Mouse (Mus musculus): ENCODE measurements around the gene Igsf9.
A peak's percentile ranks its signal among the peaks of the same experiment; 100 is the strongest.

Gene Igsf9

DNA sequence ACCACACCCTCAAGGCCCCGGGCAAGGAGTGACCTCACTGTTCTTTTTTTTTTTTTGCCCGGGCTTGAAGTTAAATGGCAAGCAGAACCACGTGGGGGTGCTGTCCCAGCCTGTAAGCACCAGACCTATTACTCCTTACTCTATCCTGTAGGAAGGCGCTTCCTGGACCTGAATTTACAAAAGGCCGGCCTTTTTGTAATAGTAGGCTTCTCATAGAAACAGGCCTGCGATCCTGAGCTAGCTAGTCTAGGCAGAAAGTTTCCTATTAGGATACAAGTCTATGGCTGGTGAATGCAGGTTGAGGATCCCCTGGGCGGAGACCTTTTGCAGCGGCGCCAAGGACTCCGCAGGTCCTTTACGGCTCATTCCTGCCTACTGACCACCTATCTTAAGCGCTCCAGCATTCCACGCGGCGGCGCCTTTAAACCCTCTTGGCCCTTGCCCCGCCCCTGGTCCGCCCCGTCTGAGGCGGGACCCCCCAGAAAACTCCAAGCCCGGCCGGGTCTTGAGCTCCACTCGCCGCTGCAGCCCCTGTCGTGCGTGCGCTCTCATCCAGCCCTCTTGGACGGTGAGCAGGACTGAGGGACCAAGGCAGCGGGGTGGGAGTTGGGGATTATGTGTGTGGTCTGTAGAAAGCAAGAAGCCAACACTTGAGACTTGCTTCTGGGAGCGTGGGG lies 18.3 kb downstream of the Igsf9 start, which contains the start of gene Tagln2:
Gene Tagln2, plus strand, starts transcription at position 283 of the 677 bp plus-strand sequence.
- DNase-seq, result peak; percentile 73 to 75

DNA sequence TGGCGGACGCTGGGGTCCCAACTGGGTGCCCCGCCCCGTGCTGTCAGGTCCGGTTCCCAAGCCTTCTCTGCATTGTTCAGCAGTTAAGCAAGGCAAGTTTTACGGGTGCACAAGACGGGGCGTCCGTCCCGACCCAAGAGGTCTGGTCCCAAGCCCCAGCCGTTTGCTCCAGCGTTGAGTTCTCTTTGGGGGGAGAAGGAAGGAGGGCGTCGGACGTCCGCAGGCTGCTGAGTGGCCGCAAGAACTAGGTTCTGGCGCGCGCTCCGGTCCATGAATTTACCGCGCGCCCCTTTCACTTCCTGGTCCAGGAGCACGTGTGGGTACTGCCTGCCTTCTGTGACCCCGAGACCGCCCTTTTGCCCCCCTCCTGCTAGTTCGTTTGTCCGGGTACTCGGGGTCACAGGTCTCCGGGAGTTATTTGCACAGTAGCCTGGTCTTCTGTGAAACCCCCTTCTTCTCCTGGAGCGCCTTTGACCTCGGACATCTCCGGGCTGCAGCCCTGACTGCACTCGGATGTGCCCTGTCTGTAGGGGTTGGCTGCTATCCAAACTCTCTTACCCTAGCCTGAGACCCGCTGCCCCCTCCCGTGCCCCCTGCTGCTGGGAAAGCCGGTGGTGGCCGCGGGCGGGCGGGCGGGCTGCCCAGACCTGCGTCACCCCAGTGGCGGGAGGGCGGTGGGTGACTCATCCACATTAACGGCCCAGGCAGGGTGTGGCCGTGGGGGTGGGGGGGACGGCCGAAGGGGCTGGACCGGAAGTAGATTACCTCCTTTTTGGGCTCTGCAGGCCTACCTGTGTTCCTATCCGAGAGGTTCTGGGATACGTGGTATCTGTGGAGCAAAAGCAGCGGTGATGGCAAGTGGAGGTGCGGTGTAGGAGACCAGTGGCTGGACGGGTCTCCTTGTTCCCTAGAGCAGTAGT lies 19.1 kb downstream of the Igsf9 start:
- peak; percentile 35 to 52 for DNase-seq

DNA sequence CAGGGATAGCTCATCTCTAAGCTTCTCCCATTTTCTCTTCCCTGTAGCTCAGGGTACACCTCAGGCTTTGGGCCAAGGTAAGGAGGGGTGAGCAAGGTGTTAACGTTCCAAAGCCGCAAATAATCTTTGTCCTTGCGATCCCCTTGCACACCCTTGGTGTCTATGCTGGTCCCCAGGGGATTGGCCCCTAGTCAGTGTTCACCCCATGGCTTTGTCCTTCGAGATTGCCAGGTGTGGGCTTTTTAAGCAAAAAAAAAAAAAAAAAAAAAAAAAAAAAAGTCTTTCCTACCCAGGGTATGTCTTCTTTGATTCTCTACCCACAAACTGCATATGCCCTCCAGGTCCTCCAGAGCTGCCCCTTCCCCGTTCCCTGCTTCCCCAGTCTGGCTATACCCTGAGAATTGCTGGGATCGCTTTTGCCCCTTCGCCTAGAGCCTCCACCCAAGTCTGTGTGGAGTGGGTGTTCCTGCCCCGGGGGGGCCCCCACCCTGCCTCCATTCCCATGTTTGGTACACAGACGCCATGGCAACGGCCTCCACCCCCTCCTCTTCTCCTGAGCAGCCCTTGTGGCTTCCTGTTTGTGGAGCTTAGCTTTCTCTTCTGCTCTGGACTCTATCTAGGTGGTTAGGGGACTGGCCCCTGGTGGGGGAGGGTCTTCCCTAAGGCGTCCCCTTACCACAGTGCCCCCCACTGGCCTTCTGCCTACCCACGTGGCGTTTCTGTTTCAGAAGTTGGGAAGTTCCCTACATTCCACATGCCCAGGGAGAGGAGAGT lies 20.0 kb downstream of the Igsf9 start:
- peak; percentile 81 to 84 for DNase-seq

DNA sequence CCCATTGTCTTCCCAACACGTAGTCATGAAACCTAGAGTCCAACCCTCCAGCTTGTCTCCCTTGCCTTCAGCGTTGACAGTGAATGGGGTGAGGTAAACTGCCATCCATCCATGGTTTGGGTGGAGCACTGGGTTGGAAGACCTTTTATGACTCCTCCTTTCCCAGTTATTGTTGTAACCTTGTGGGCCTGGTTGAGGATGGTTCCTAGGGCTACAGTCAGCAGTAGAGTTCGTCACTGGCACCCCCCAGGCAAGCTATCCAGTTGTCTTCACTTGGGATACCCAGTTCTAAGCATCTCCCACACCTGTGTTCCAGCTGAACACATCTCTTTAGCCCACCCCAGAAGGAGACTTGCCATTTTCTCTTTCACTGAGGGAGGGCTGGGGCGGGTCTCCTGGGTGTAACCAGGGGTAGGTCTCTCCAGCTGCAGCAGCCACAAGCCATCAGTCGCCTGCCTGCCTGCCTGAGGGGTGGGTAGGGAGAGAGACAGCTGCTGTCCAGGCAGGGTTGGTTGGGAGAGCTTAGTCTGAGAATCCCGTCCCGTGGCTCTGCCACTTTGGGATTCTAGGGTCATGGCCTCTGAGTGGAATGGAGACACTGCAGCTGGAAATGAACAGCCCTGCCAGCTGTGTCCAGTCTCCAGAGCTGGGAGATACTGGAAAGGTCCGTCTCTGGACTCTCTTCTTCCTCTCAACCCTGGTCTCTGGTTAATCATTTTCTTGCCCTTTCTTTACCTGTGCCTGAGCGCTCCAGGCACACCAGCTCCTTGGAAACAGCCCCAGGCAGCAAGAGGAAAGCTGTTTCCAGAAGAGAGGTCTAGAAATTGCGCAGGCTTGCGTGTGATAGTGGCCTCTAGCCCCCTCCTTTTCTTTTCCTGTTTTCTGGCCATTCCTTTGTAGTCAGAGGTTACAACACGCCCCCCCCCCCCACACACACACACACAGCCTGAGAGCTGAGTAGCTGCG lies 20.8 kb downstream of the Igsf9 start:
- DNase-seq, result peak; percentile 28 to 50

DNA sequence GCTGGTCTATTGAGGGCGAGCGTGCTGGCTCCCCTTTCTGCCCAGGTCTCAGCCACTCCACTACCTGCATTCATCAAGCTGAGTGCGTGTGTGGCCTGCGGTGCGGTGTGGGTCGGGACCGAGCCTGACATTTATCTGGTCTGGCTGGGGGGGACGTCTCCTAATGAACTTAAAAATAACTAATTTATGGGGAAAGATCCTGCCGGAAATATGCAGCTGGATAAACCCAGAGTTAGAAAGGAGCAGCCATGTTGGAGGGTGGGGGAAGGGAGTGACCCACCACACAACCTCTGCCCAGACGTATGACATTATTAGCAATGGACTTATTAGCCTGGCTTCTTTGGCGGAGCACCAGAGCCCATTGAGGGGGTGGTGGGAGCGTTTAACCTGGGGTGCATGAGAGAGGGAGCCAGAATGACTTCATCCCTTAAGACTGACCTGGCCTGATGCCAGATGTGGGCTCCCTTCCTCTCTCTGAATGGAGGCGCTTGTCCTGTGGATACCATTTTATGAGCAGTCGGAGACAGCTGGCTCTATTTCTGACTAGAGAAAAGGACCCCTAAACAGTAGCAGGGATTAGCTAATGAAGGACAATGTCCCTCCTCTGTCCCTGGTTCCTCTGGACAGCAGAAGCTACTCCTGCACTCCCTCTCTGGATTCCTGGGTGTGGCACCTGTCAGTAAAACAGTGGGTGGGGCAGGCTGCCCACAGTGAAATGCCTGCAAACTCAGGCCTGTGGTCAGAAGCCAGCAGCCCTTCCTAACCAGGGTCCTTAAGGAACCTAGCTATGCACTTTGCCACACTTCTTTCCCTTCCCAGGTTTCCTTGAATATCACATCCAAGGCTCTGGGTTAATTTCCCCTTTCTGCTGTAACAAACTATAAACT lies 21.8 kb downstream of the Igsf9 start:
- DNase-seq, result no peak

DNA sequence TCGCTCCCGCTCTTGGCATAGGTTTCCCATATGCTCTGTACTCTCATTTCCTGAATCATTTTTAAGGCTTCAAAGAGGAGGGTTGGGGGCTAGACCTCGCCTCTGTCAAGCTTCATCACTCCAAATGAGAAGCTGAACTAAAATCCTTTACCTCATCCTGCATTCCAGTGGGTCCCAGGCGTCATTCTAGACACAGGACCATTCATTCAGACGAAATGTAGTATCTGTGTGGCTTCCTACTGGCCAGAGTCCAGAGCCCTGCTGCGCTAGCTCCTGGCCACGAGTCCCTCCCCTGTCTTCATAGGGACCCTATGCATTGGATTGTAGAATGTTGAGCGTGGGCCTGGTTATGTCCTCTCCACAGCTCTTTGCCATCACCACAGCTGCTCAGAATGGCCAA lies 23.2 kb downstream of the Igsf9 start:
- no peak for DNase-seq

DNA sequence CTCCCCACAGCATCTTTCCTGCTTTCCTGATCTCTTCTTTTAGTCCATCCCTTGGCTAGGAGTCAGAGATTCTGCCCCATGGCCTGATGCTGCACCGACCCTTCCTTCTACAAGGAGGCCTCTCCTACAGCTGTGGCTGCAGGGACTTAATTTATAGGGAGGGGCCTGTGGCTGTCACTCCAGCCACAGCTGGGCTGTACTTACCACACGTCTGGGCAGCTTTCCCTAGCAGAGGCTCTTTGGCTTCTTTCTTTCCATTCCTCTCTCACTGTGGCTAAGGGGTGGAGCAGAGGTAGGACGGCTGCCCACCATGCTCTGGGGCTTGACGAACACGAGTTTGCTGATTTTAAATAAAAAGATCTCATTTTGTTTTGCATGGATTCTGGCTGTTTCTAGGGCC lies 25.4 kb downstream of the Igsf9 start:
- DNase-seq, result no peak

DNA sequence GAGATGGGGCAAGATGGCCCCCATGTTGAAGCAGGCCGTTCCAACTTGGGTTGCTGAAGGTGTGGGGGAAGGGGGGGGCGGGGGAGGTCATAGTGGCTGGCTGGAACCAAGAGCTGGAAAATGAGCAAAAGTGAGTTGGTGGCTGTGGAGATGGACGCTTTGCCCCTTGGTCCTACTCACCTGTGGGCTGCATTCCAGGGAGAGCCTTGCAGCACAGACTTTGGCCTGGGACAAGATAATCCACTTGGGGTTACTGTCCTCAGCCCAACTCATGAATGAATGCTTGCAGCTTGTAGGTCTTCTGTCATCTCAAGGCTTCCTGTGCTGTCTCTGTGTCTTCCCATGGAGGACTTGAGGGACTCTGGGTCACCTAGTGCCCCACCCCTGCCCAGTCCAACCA lies 26.1 kb downstream of the Igsf9 start:
- DNase-seq, result no peak

DNA sequence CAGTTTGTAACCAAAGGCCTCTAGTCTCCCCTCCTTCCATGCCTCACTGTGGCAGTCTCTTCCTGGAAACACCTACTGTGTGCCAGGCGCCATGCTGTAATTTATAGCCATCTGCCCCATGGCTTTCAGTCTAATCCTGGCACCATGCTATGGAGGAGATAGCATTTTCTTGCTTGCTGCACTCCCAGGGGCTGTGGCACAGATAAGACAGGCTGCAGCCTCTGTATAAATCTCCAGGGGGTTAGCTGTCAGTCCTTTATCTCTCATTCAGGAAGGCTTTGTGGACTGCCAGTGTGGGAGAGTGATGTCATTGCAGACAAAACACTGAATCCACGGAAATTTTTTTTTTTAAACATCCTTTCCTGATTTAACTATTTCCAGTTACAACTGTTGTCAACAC lies 26.6 kb downstream of the Igsf9 start:
- DNase-seq, result no peak

DNA sequence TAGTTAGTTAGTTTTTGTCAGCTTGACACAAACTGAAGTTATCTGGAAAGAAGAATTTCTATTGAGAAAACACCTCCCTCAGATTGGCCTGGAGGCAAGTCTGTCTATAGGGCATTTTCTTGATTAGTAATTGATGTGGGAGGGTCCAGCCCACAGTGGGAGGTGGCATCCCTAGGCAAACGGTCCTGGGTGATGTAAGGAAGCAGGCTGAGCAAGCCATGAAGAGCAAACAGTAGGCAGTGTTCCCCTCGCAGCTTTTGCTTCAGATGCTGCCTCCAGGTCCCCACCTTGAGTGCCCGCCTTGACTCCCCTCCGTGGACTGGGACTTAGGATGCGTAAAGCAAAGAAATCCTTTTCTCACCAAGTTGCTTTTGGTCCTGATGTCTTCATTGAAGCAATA lies 27.6 kb downstream of the Igsf9 start:
- no peak for DNase-seq

DNA sequence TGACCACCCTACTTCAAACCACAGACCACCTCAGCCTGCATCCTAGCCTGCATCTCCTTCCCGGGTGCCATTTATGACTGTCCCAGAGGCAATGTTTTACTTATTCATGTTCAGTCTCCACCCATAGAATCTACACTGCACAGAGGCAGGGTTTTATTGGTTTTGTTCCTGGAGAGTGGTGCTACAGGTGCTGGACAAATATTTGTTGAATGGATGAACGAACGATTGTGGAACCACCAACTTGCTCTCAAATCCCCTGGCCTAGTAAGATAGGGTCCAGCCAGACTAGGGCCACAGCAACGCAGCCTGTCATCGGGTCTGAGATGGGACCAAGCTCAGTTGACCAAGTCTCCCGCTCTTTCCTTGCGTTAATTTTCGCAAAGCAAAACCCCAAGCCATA lies 28.4 kb downstream of the Igsf9 start:
- DNase-seq, result no peak

DNA sequence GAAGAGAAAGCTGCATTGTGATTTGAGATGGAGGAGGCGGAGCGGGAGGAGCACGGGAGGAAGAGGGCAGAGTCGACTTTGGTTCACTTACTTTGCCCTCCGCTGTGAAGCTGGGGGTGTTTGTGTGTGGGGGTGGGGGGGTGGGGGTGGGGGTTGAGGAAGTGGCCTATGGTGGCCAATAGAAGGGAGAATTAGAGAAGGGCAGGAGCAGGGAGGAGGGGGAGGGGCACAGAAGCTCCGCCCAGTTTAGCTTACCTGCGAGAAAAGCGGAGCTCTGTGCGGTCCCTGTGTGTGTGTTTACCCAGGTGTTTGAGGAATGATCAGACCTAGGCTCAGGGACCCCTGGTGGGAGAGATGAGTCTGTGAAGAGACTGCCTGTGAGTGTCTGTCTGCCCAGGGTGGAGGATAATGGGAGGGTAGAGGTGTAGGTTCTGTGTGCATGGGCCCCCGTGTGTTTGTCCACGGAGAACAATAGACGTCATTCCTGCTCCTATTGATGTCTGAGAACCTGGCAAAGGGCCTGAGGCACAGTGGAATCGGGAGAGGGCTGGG lies 28.9 kb downstream of the Igsf9 start:
- no peak for DNase-seq

DNA sequence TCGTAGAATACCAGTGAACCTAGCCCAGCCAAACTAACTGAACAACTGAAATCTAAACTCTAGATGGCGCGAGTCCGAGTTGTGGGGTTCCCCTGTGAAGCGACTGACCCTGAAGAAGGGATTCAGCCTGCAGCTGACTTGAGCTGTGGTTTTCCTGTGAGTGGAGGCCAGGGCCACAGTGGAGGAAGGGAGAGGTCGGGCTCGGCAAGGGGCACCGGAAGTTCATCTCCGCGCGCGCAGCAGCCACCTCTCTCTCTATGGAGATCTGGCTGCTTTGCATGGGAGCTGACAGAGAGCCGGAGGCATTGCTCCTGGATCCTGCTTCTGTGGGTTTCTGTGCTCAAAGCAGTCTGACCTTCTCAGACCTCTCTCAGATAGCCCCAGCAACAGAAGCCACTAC lies 31.4 kb downstream of the Igsf9 start:
- DNase-seq, result peak; percentile 76 to 83

DNA sequence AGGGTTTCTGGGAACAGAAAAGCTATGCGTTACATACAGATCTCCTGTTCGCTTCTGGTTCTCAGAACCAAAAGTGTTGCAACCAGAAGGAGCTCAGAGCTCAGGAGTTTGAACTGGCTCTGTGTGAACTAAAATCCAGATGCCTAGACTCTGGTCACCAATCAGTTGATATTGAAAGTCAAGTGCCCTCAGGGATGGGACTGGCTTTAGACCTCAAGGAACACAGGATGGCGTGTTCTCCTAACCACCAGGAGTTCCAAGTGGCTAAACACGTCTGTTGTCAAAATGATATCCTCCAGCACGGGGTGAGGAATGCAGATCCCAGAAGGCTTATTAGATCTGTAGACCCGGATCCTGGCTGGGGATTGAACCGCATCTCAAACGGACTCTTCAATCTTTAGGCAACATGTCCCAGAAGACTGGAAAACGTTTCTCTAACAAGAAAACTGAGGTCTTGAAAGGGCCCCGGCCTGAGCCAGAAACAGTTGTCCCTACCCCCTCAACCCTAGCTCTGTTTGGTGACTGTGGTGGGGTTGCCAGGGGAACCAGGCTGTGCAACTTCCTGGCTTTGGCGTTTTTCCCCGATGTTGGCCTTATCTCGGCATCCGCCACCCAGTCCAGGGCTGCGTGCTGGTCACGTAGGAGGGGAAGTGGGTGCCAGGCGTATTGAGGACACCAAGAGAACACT lies 32.1 kb downstream of the Igsf9 start:
- peak; percentile 74 to 80 for DNase-seq

DNA sequence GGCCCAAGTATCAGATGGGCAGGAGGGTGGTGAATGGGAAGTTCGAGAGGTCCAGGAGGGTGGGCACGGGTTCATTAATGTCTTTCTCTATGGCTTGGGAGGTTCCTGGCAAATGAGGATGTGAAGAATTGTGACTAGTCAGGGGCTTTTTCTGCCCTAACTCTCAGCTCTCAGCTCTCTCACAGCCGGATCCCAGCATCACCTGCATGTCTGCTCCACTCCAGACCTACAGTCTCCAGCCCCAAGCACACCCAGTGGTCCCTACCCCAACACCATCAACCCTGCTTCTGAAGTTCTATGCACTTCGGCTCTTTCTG lies 32.6 kb downstream of the Igsf9 start:
- no peak for DNase-seq

DNA sequence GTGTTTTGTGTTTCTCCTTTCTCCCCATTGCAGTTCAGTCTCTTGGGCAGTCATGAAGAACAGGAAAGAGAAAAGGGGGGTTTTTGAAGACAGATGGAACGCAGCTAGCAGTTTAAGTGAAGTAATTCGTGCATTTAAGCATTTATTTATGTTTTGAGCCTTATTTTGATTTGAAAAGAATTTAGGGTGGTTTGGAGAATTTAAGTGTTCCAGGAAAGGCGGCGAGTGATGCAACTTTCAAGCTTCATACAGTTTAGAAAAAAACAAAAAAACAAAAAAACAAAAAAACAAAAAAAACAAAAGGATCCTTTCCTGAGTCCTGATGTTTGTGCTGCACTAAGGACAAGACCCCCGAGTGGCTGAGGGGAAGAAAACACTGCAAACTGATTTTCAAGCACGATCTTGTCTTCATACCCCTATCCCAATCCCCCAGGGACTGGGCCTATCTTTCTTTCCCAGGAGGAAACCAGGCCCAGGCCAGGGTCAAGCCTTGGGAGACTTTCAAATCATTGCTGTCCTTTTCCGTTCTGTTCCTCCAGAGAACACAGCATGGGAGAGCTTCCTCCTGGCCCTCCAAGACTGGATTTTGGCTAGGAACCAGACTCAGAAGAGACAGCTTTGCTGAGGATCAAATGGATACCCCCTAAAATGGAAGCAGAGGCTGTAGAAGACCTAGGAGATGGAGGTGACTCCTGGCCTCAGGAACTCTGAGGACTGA lies 33.1 kb downstream of the Igsf9 start:
- peak in 1 of 2 experiments; percentile 4 for DNase-seq

DNA sequence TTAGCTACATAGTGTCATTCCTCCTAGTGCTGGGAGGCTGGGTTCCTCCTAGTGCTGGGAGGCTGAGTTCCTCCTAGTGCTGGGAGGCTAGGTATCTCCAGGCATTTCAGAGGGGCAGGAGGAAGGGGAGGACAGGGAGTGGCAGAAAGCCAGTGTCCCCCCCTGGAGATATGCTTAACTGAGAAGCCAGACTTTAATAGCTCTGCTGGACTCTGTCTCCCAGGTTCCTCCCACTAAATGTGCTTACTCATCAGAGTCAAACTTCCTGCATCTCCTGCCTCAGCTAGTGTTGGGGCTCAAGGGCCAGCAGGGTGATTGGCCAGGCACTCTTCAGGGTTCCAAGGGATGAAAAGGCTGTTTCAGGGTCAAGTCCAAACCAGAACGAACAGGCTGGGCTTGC lies 33.8 kb downstream of the Igsf9 start:
- peak in 1 of 2 experiments; percentile 9 for DNase-seq

DNA sequence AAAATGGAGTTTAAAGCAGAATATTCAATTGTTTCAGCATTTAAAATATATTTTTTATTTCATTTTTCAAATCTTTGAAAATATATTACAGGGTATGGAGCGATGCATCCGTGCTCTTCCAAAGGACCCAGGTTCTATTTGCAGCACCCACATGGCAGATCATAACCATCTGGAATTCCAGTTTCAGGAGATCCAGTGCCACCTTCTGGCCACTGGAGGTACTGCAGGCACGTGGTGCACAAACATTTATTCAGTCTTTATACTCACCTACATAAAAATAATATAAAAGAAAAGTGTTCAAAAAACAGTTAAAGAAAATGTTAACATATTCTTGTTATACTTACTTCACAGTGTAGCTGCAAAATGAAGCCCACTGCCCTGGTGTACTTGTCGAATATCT lies 36.4 kb downstream of the Igsf9 start:
- peak in 1 of 2 experiments; percentile 14 for DNase-seq

DNA sequence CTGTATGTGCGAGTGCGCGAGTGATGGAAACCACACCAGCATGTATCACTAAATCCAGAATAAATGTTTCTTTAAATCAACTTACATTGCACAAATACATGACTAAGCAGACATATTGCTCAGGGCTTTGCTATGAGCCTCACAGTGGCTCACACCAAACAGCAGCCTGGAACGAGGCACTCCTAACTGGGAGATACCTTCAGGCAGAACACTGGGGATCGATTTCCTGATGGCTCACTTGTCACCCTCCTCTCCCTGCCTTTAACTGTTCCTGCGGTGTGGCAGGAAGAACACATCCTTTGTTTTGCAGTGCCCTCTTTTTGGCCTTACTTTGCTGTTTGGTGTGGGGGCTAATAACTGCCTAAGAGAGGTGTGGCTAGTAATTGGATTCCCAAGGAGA lies 38.1 kb downstream of the Igsf9 start:
- no peak for DNase-seq

All from thymus, postnatal 36 days (tissue).